Mouse (Mus musculus) brown adipose tissue, adult 24 weeks (tissue): ENCODE data around the gene Anxa6. TPM values are rescaled to one million over a fixed set of nuclear protein-coding genes. Genes with fewer than 3 reads are reported as not detected.
"Not testable (repeated sequence)": the region's sequence is repeated elsewhere in the genome, so short reads cannot be mapped to it uniquely, and the experiment has no call there.

Source experiments
- H3K27ac ChIP-seq: fragments of 200-500 bp; replicated peaks from 2 replicates; pipeline ENCODE4 v1.5.1; 2012; ENCODE audit warnings: low read depth, mild to moderate bottlenecking, low read length
- H3K4me1 ChIP-seq: fragments of 200-500 bp; 2 replicates; pipeline ENCODE4 v1.6.1; 2012; ENCODE audit warnings: low read length, mixed read lengths; ENCODE audit not compliant: control insufficient read depth, insufficient read depth, insufficient read length
- H3K4me3 ChIP-seq: fragments of 200-500 bp; 2 replicates; pipeline ENCODE4 v1.5.1; 2012; ENCODE audit warnings: low read depth, mild to moderate bottlenecking, low read length, moderate library complexity; ENCODE audit not compliant: insufficient read depth
- polyA plus RNA-seq: library from polyadenylated mRNA; stranded (reverse); fragments of >200 nt; gene quantifications from 2 replicates; pipeline ENCODE4 v1.2.4, GENCODE M21; 2012; ENCODE audit not compliant: missing spikeins, insufficient read depth, insufficient read length

The Anxa6 gene
- polyA plus RNA-seq, 1 experiment, result 212 TPM

GRCm38 (mm10) chr11:54972049-54972723, 61.1 kb downstream of the Anxa6 start:
- no peak overlapping the region for H3K4me3 ChIP-seq
- peaks cover 2% of the 10 kb centered on the region; the same call in 1 of the 2 replicates for H3K4me1 ChIP-seq
- H3K27ac ChIP-seq, result no peak overlapping the region

- Histone ChIP-seq H3K4me1 (peaks cover 2% of the 10 kb centered on the region; the same call in 1 of the 2 replicates), H3K27ac (no peak overlapping the region), H3K4me3 (no peak overlapping the region)
Measured at GRCm38 (mm10) chr11:54971365-54972048, 61.7 kb downstream of the Anxa6 start.

- Histone ChIP-seq H3K4me1 (peaks cover 20% of the 10 kb centered on the region), H3K27ac (no peak overlapping the region), H3K4me3 (no peak overlapping the region)
Measured at GRCm38 (mm10) chr11:54965234-54965633, 68.0 kb downstream of the Anxa6 start.

- H3K4me3 ChIP-seq, result peak within 1 kb of the TSS; percentile 36
- peaks cover 28% of the 10 kb centered on the region for H3K4me1 ChIP-seq
- peak within 1 kb of the TSS; percentile 69 for H3K27ac ChIP-seq
Measured at GRCm38 (mm10) chr11:54962810-54963209, 70.4 kb downstream of the Anxa6 start, which contains the start of gene Tnip1. Tnip1 (minus strand) TSS chr11:54962917.

- peak overlapping the region; percentile 69 for H3K27ac ChIP-seq
- H3K4me1 ChIP-seq, result peaks cover 31% of the 10 kb centered on the region
- peak overlapping the region; percentile 36 for H3K4me3 ChIP-seq
Measured at GRCm38 (mm10) chr11:54961921-54962320, 71.3 kb downstream of the Anxa6 start.

- Histone ChIP-seq H3K4me3 (peak overlapping the region; percentile 36), H3K4me1 (peaks cover 31% of the 10 kb centered on the region), H3K27ac (peak overlapping the region; percentile 69)
Measured at GRCm38 (mm10) chr11:54961164-54961850, 71.9 kb downstream of the Anxa6 start.

- peaks cover 31% of the 10 kb centered on the region for H3K4me1 ChIP-seq
- no peak overlapping the region for H3K27ac ChIP-seq
- no peak overlapping the region for H3K4me3 ChIP-seq
Measured at GRCm38 (mm10) chr11:54960251-54960650, 73.0 kb downstream of the Anxa6 start.

- no peak overlapping the region for H3K4me3 ChIP-seq
- H3K4me1 ChIP-seq, result peaks cover 38% of the 10 kb centered on the region
- no peak overlapping the region for H3K27ac ChIP-seq
Measured at GRCm38 (mm10) chr11:54958571-54959073, 74.6 kb downstream of the Anxa6 start.

- Histone ChIP-seq H3K27ac (peak overlapping the region; percentile 26), H3K4me1 (peaks cover 41% of the 10 kb centered on the region)
- not testable (repeated sequence) for H3K4me3 ChIP-seq
Measured at GRCm38 (mm10) chr11:54957708-54958107, 75.5 kb downstream of the Anxa6 start.

GRCm38 (mm10) chr11:54956912-54957311, 76.3 kb downstream of the Anxa6 start:
- Histone ChIP-seq H3K4me3 (no peak overlapping the region), H3K27ac (no peak overlapping the region), H3K4me1 (peaks cover 42% of the 10 kb centered on the region)

GRCm38 (mm10) chr11:54955735-54956480, 77.3 kb downstream of the Anxa6 start:
- Histone ChIP-seq H3K4me3 (peak overlapping the region; percentile 89), H3K4me1 (peaks cover 34% of the 10 kb centered on the region), H3K27ac (peak overlapping the region; percentile 84)

GRCm38 (mm10) chr11:54955400-54955734, 77.9 kb downstream of the Anxa6 start:
- peak overlapping the region; percentile 89 for H3K4me3 ChIP-seq
- H3K27ac ChIP-seq, result peak overlapping the region; percentile 84
- peaks cover 33% of the 10 kb centered on the region for H3K4me1 ChIP-seq

GRCm38 (mm10) chr11:54954716-54955115, 78.5 kb downstream of the Anxa6 start:
- Histone ChIP-seq H3K4me1 (peaks cover 29% of the 10 kb centered on the region), H3K4me3 (peak overlapping the region; percentile 89; the same call in 1 of the 2 replicates), H3K27ac (no peak overlapping the region)

GRCm38 (mm10) chr11:54953993-54954446, 79.2 kb downstream of the Anxa6 start:
- H3K4me3 ChIP-seq, result peak overlapping the region; percentile 22; the same call in 1 of the 2 replicates
- H3K27ac ChIP-seq, result peak overlapping the region; percentile 52
- H3K4me1 ChIP-seq, result peaks cover 31% of the 10 kb centered on the region
